Mouse (Mus musculus) heart, postnatal 10 days (tissue): ENCODE measurements around the gene Fut1. TPM values are rescaled to one million over a fixed set of nuclear protein-coding genes. Genes with fewer than 3 reads are reported as not detected.

ENCODE experiments used
- DNase-seq, 2 experiments: peaks; one replicate each; pipeline ENCODE4 v3.0.0; 2021
- intact Hi-C: fragments of 180-260 bp; cut with DNase I; formaldehyde crosslinking; loops from one replicate; pipeline ENCODE4 v1.15.1; 2025
- total RNA-seq, 2 experiments: library from RNA; stranded (reverse); gene quantifications; 2 replicates each; pipeline ENCODE4 v1.2.3; 2021

The Fut1 gene
- total RNA-seq, 2 experiments from 2014 or later, result not detected

GRCm38 (mm10) chr7:45665303-45666138 lies 48.4 kb downstream of the Fut1 start:
- DNase-seq, result no peak
- intact Hi-C loops, result no loop called here

- intact Hi-C loops, result no loop called here
- no peak for DNase-seq
Observed at GRCm38 (mm10) chr7:45666161-45666560, 49.1 kb downstream of the Fut1 start, which contains the start of gene Fut2. Gene Fut2 (minus strand): TSS chr7:45666394.

GRCm38 (mm10) chr7:45667761-45668160 lies 50.7 kb downstream of the Fut1 start:
- intact Hi-C loops, result no loop called here
- DNase-seq, result no peak

- intact Hi-C loops, result no loop called here
- no peak for DNase-seq
Observed at GRCm38 (mm10) chr7:45668921-45669320, 51.8 kb downstream of the Fut1 start.

Other genes starting within 250 kb of the Fut1 start
- 1 to 10 TPM in 1 of 2 experiments, under 1 TPM in 1; 0.97 to 1.1 TPM for gene Lin7b, start 246.7 kb upstream of the Fut1 start, total RNA-seq
- gene Snrnp70, start 221.5 kb upstream of the Fut1 start, total RNA-seq, result 100 to 1,000 TPM; 146 to 161 TPM
- under 1 TPM; 0.41 to 0.79 TPM for gene Kcna7, start 211.6 kb upstream of the Fut1 start, total RNA-seq
- under 1 TPM; 0.22 to 0.26 TPM for gene Ntf5, start 203.6 kb upstream of the Fut1 start, total RNA-seq
- gene Lhb, start 196.5 kb upstream of the Fut1 start, total RNA-seq, result not detected
- gene Gys1, start 182.4 kb upstream of the Fut1 start, total RNA-seq, result 10 to 100 TPM; 74.6 to 79.0 TPM
- gene Ruvbl2, start 179.2 kb upstream of the Fut1 start, total RNA-seq, result 10 to 100 TPM; 30.4 to 30.7 TPM
- 100 to 1,000 TPM; 232 to 268 TPM for gene Ftl1, start 157.4 kb upstream of the Fut1 start, total RNA-seq
- gene Bax, start 150.4 kb upstream of the Fut1 start, total RNA-seq, result 10 to 100 TPM; 44.5 to 45.8 TPM
- not detected for gene Tulp2, start 135.4 kb upstream of the Fut1 start, total RNA-seq
- 1 to 10 TPM; 2.2 to 2.5 TPM for gene Gm45808, start 130.5 kb upstream of the Fut1 start, total RNA-seq
- 1 to 10 TPM; 4.7 to 6.0 TPM for gene Dhdh, start 128.5 kb upstream of the Fut1 start, total RNA-seq
- gene Nucb1, start 106.9 kb upstream of the Fut1 start, total RNA-seq, result 100 to 1,000 TPM; 144 to 151 TPM
- gene Ppp1r15a, start 91.0 kb upstream of the Fut1 start, total RNA-seq, result 10 to 100 TPM; 24.5 to 45.4 TPM
- gene Plekha4, start 91.0 kb upstream of the Fut1 start, total RNA-seq, result 1 to 10 TPM; 4.1 to 5.6 TPM
- under 1 TPM; 0.25 to 0.34 TPM for gene Hsd17b14, start 62.4 kb upstream of the Fut1 start, total RNA-seq
- 10 to 100 TPM; 54.7 to 54.9 TPM for gene Bcat2, start 47.1 kb upstream of the Fut1 start, total RNA-seq
- not detected for gene Fgf21, start 1.8 kb upstream of the Fut1 start, total RNA-seq
- under 1 TPM; 0.22 to 0.65 TPM for gene Izumo1, start 4.5 kb downstream of the Fut1 start, total RNA-seq
- 10 to 100 TPM; 51.9 to 52.4 TPM for gene Rasip1, start 10.2 kb downstream of the Fut1 start, total RNA-seq
- gene Mamstr, start 22.7 kb downstream of the Fut1 start, total RNA-seq, result 1 to 10 TPM; 7.5 to 8.5 TPM
- gene Fut2, start 49.1 kb downstream of the Fut1 start, total RNA-seq, result under 1 TPM in 1 of 2 experiments, not detected in 1; 0.38 TPM
- under 1 TPM in 1 of 2 experiments, not detected in 1; 0.15 TPM for gene Ntn5, start 66.7 kb downstream of the Fut1 start, total RNA-seq
- under 1 TPM in 1 of 2 experiments, not detected in 1; 0.22 TPM for gene Sec1, start 77.1 kb downstream of the Fut1 start, total RNA-seq
- 1 to 10 TPM; 4.2 to 4.6 TPM for gene Car11, start 82.6 kb downstream of the Fut1 start, total RNA-seq
- gene Dbp, start 87.8 kb downstream of the Fut1 start, total RNA-seq, result 10 to 100 TPM; 22.7 to 29.8 TPM
- 100 to 1,000 TPM; 698 to 700 TPM for gene Rpl18, start 98.2 kb downstream of the Fut1 start, total RNA-seq
- 10 to 100 TPM; 17.4 to 20.1 TPM for gene Sphk2, start 100.7 kb downstream of the Fut1 start, total RNA-seq
- under 1 TPM; 0.10 to 0.12 TPM for gene Fam83e, start 103.9 kb downstream of the Fut1 start, total RNA-seq
- not detected for gene Spaca4, start 108.5 kb downstream of the Fut1 start, total RNA-seq
- under 1 TPM; 0.22 to 0.30 TPM for gene Lmtk3, start 166.4 kb downstream of the Fut1 start, total RNA-seq
- gene Sult2b1, start 167.4 kb downstream of the Fut1 start, total RNA-seq, result not detected
- gene Cyth2, start 197.3 kb downstream of the Fut1 start, total RNA-seq, result 10 to 100 TPM; 91.1 to 95.1 TPM
- under 1 TPM; 0.69 to 0.74 TPM for gene Kcnj14, start 207.5 kb downstream of the Fut1 start, total RNA-seq
- gene Grwd1, start 213.7 kb downstream of the Fut1 start, total RNA-seq, result 10 to 100 TPM; 14.6 to 17.1 TPM